Mouse (Mus musculus) hindbrain, embryonic 14.5 days (tissue): Measurements from ENCODE around the gene Matn4. TPM values are rescaled to one million over a fixed set of nuclear protein-coding genes. Genes with fewer than 3 reads are reported as not detected.

Experiments used
- ATAC-seq: fragments of 200-750 bp; cut with Nextera tagmentation; 2 replicates; pipeline ENCODE4 v1.8.0; 2017; ENCODE audit warnings: moderate number of reproducible peaks, mild to moderate bottlenecking, moderate TSS enrichment, moderate library complexity; ENCODE audit not compliant: low FRiP score
- DNase-seq: peaks from one replicate; pipeline ENCODE4 v3.0.0-alpha.2; 2015; ENCODE audit warnings: low spot score
- H3K27ac ChIP-seq: fragments of 300-500 bp; sonication (generic); 2 replicates; pipeline ENCODE4 v1.5.1; 2014; ENCODE audit warnings: mild to moderate bottlenecking, moderate library complexity
- H3K27me3 ChIP-seq: fragments of 300-500 bp; sonication (generic); 2 replicates; pipeline ENCODE4 v1.6.1; 2014; ENCODE audit warnings: mild to moderate bottlenecking, low read length, mixed read lengths; ENCODE audit not compliant: control insufficient read depth, insufficient read depth
- H3K36me3 ChIP-seq: fragments of 300-500 bp; sonication (generic); replicated peaks from 2 replicates; pipeline ENCODE4 v1.6.1; 2014; ENCODE audit not compliant: control insufficient read depth, insufficient read depth
- H3K4me1 ChIP-seq: fragments of 300-500 bp; sonication (generic); replicated peaks from 2 replicates; pipeline ENCODE4 v1.6.1; 2014; ENCODE audit warnings: antibody characterized with exemption, low read length, mixed read lengths; ENCODE audit not compliant: control insufficient read depth, insufficient read depth
- H3K4me2 ChIP-seq: fragments of 300-500 bp; sonication (generic); replicated peaks from 2 replicates; pipeline ENCODE4 v1.6.1; 2014; ENCODE audit warnings: mild to moderate bottlenecking, moderate library complexity
- H3K4me3 ChIP-seq: fragments of 300-500 bp; sonication (generic); replicated peaks from 2 replicates; pipeline ENCODE4 v1.5.1; 2014; ENCODE audit warnings: mild to moderate bottlenecking, low read length
- H3K9ac ChIP-seq: fragments of 300-500 bp; sonication (generic); 2 replicates; pipeline ENCODE4 v1.6.1; 2014
- H3K9me3 ChIP-seq: fragments of 300-500 bp; sonication (generic); 2 replicates; pipeline ENCODE4 v1.6.1; 2016; ENCODE audit warnings: low read length; ENCODE audit not compliant: control insufficient read depth
- whole genome bisulfite sequencing: fragments of 180-500 bp; shearing (Covaris S2); extraction: QIAGEN DNeasy Blood & Tissue Kit; methylation state at CpG from one replicate; pipeline ENCODE4 v1.1.7; 2014; 5-methylcytosine and 5-hydroxymethylcytosine counted together
- polyA plus RNA-seq: library from polyadenylated mRNA; unstranded; fragments of >200 nt; fragmentation: Nextera tagmentation; extraction: Ambion mirVana; gene quantifications from 2 replicates; pipeline ENCODE4 v1.2.1, GENCODE M21; 2014

Matn4 gene
- 0.44 and 0.75 TPM in 2 replicates for polyA plus RNA-seq

GRCm38 (mm10) chr2:164405060-164405459 lies at the start of gene Matn4:
Gene Matn4 (minus strand): TSS chr2:164405160.
- Histone ChIP-seq H3K27me3 (peaks cover 100% of the 10 kb centered on the region), H3K4me1 (peaks cover 5% of the 10 kb centered on the region; the same call in 1 of the 2 replicates)

DNA sequence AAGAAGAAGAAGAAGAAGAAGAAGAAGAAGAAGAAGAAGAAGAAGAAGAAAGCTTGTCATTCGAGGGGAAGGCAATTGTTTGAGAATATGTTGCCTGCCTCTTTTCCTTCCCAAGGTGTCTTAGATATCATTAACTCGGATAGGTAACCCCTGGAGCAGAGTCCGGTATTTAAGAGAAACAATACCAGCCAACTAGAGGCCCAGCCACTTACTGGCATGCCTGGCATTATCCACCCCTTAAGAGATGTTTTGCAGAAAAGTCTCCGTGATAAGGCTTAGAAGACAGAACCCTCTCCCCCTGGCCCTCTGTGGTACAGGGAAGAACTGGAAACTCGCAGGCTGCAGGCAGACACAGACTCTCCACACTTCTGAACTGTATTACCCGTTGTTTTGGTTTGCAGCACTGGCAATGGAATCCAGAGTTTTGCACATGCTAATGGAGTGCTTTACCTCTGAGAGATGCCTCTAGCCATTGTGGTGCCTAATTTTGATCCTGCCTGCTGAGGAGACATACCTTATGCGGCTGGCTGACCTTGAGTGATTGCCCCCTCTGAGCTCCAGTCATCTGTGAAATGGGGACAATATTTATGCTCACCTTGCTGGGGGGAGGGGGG lies 49.0 kb upstream of the Matn4 start:
- Histone ChIP-seq H3K4me1 (0 out of 2 replicates have a peak, but pooled peaks cover 6% of the 10 kb centered on the region), H3K4me2 (no peak overlapping the region), H3K4me3 (no peak overlapping the region), H3K27me3 (no peaks in the 10 kb centered on the region), H3K36me3 (no peaks in the 10 kb centered on the region), H3K9ac (no peak overlapping the region), H3K27ac (no peak overlapping the region), H3K9me3 (no peaks in the 10 kb centered on the region)
- DNase-seq (no peak), ATAC-seq (no peak)
- WGBS, result 67% methylated on average over 7 of the region's 7 CpGs

More at GRCm38 (mm10) chr2:164405060-164405459, at the start of gene Matn4:
- peak within 1 kb of the TSS; percentile 29 for H3K4me3 ChIP-seq
- H3K27ac ChIP-seq, result no peak within 1 kb of the TSS
- ATAC-seq (no peak), DNase-seq (no peak)
- peak within 1 kb of the TSS; percentile 36; the same call in 1 of the 2 replicates for H3K9ac ChIP-seq
- H3K9me3 ChIP-seq, result no peaks in the 10 kb centered on the region
- peak within 1 kb of the TSS; percentile 52 for H3K4me2 ChIP-seq
- 9% methylated on average over 9 of the region's 9 CpGs for WGBS
- no peaks in the 10 kb centered on the region for H3K36me3 ChIP-seq

DNA sequence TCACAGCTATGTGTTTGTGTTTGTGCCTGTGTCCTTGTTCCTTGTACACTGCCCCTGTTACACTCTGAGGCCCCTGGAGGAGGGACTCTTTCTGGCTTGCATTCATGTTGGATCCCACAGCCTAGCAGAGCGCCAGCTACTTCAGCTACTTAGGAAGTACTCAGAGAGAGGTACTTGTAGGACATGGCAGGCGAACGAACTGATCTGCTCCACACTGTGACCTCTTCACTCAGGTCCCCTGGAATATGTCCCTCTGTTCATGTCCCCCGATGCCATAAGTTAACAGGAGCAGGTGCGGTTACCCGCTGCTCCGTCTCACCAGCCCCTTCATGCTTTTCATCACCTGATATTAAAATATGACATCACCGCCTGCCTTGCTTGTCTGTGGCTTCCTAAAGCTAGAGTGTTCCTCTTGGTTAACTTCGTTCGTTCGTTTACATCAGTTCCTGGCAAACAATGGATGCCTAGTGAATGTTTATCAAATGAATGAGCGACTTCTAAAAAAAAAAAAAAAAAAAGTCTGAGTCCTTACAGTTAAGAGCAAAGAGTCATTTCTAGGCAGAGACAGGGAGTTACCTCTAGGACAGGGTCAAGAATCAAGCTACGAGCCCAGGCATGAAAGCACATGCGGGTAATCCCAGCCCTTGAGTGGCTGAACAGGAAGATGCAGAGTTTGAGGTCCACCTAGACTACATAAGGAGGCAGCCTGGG lies 48.2 kb upstream of the Matn4 start:
- H3K4me1 ChIP-seq, result 0 out of 2 replicates have a peak, but pooled peaks cover 6% of the 10 kb centered on the region

DNA sequence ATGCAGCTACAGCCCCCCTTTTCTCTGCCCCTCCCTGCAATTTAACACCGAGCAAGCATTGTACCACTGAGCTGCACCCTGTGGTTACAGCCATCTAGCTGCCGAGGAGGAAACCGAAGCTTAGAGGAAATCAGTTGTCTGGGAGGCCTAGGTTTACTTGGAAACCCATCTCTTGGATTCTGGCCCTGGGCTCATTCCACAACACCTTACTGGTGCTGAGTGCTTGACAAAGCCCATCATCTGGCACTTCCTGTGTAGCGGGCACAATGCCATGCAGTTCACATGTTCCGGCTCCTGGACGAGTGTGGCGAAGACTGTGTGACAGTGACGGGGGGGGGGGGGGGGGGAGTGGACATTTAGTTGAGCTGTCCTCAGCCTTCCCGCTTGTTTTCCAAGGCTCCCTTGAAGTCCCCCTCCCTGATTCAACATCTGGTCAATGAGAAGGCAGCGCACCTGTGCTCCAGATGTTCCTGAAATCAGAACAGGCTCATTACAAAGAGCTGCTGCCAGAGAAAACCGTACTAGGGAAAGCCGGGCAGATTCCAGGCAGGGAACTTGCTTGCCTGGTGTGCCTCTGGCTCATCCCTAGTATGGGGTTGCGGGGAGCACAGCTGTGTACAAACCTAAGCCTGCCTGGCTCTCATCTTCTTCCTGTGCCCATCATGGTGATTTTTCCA lies 47.2 kb upstream of the Matn4 start:
- Histone ChIP-seq H3K9me3 (no peaks in the 10 kb centered on the region), H3K27ac (no peak overlapping the region)
- no peak for DNase-seq

More for the DNA sequence above, 48.2 kb upstream of the Matn4 start:
- no peaks in the 10 kb centered on the region for H3K27me3 ChIP-seq
- DNase-seq (no peak), ATAC-seq (no peak)
- H3K27ac ChIP-seq, result no peak overlapping the region
- no peaks in the 10 kb centered on the region for H3K9me3 ChIP-seq
- H3K4me2 ChIP-seq, result no peak overlapping the region
- no peak overlapping the region for H3K9ac ChIP-seq
- H3K36me3 ChIP-seq, result no peaks in the 10 kb centered on the region
- 80% methylated on average over 14 of the region's 14 CpGs for WGBS
- H3K4me3 ChIP-seq, result no peak overlapping the region

DNA sequence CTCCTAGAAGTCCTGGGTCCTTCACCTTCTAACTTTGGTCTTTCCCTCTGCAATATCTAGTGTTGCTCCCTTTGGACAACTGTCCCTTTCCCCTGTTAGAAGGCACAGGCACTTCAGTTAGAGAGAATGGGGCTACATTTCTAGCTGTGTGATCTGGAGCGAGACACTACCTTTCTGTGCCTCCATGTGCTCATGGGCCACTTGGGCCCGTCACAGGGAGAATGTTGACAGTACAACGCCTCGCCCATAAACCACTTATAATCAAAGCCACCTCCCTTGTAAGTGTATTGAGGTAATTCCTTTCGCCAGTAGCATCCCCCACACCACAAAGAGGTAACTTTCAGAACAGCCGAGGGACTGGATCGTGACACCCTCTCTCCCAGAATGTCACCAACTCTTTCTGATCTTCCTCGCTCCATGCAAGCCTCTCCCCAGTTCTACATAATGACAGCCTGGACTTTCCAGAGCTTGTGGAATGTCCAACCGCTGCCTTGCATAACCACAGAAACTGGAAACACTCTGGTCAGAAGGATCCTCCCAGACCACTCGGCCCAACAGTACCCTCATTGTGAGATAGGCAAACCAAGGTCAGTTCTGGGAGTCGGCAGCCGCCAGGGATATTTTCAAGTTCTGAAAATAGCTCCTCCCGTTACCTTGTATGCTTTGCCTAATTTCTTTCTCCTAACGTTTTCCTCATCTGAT lies 44.5 kb upstream of the Matn4 start:
- H3K27ac ChIP-seq, result no peak overlapping the region
- DNase-seq (no peak), ATAC-seq (no peak)
- no peaks in the 10 kb centered on the region for H3K9me3 ChIP-seq
- WGBS, result 86% methylated on average over 14 of the region's 14 CpGs
- no peak overlapping the region for H3K4me2 ChIP-seq
- no peak overlapping the region for H3K4me3 ChIP-seq
- H3K36me3 ChIP-seq, result no peaks in the 10 kb centered on the region
- H3K27me3 ChIP-seq, result no peaks in the 10 kb centered on the region
- no peaks in the 10 kb centered on the region for H3K4me1 ChIP-seq
- no peak overlapping the region for H3K9ac ChIP-seq

More for the DNA sequence above, 47.2 kb upstream of the Matn4 start:
- Histone ChIP-seq H3K4me3 (no peak overlapping the region), H3K9ac (no peak overlapping the region), H3K4me1 (0 out of 2 replicates have a peak, but pooled peaks cover 6% of the 10 kb centered on the region), H3K36me3 (no peaks in the 10 kb centered on the region), H3K4me2 (no peak overlapping the region), H3K27me3 (no peaks in the 10 kb centered on the region)
- WGBS, result 44% methylated on average over 13 of the region's 13 CpGs
- no peak for ATAC-seq

DNA sequence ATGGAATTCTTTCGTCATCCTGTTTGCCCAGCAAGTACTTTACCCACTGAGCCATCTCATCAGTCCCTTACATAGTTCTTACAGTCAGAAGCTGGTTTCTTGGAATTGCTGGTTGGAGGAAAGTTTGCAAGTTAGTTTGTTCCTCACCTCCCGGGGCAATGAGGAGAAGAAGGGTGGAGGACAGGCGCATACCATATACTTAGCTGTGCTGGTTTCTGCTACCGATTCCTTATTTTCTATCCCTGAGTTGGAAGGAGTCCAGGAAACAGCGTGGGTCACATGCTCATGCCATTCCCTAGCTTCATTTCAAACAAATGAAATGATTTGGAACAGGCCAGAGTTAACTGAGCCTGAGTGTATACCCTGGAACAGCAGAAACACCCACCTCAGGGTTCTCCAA lies 44.0 kb upstream of the Matn4 start:
- Histone ChIP-seq H3K4me3 (no peak overlapping the region), H3K36me3 (no peaks in the 10 kb centered on the region), H3K27me3 (no peaks in the 10 kb centered on the region), H3K27ac (no peak overlapping the region), H3K4me2 (no peak overlapping the region), H3K9me3 (no peaks in the 10 kb centered on the region), H3K9ac (no peak overlapping the region), H3K4me1 (no peaks in the 10 kb centered on the region)
- DNase-seq (no peak), ATAC-seq (no peak)
- 79% methylated on average over 5 of the region's 5 CpGs for WGBS

GRCm38 (mm10) chr2:164448140-164448539 lies 43.2 kb upstream of the Matn4 start:
- Histone ChIP-seq H3K9me3 (no peaks in the 10 kb centered on the region), H3K27me3 (no peaks in the 10 kb centered on the region), H3K36me3 (no peaks in the 10 kb centered on the region), H3K4me1 (no peaks in the 10 kb centered on the region), H3K4me2 (no peak overlapping the region), H3K9ac (no peak overlapping the region), H3K27ac (no peak overlapping the region), H3K4me3 (no peak overlapping the region)
- 86% methylated on average over 1 of the region's 1 CpGs for WGBS
- no peak for DNase-seq
- no peak for ATAC-seq

- no peak overlapping the region for H3K4me3 ChIP-seq
- no peaks in the 10 kb centered on the region for H3K9me3 ChIP-seq
- H3K4me1 ChIP-seq, result peaks cover 7% of the 10 kb centered on the region
- DNase-seq (no peak), ATAC-seq (no peak)
- H3K27ac ChIP-seq, result no peak overlapping the region
- no peak overlapping the region for H3K9ac ChIP-seq
- peaks cover 17% of the 10 kb centered on the region for H3K27me3 ChIP-seq
- H3K36me3 ChIP-seq, result no peaks in the 10 kb centered on the region
- no peak overlapping the region for H3K4me2 ChIP-seq
- 88% methylated on average over 3 of the region's 3 CpGs for WGBS
These were observed 41.1 kb upstream of the Matn4 start for GRCm38 (mm10) chr2:164446086-164446469.
